Mouse (Mus musculus): ENCODE data around the gene Wwox. TPM values are rescaled to one million over a fixed set of nuclear protein-coding genes. Genes with fewer than 3 reads are reported as not detected.

Wwox gene
- polyA plus RNA-seq, 1 experiment, result 11.3 TPM

DNA sequence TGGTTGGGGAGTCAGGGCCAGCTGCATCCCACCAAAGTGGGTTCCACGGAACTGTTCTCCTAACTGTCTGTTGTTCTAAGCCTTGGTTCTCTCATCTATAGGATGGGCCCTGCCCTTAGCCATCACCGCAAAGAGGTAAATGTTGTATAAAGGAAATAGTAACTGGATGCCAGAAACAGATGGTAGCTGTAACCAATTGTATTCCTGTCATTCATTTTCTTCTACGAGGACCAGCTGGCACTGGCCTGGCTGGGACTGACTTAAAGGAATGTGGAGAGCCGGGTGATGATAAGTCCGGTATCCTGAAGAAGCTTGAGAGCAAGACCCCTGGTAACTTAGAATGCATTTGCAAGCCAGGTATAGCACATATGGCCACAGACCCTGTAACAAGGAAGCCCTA is 451.0 kb downstream of the Wwox start:
- no peak overlapping the region for H3K9ac ChIP-seq (ENCODE audit: low read depth, poor library complexity, severe bottlenecking)
- H3K9me3 ChIP-seq (replicated peaks; ENCODE audit: control insufficient read depth, insufficient read depth, low read length, poor library complexity, severe bottlenecking), result no peaks in the 10 kb centered on the region
- no peak overlapping the region for H3K4me3 ChIP-seq (ENCODE audit: low read depth, low read length)
- no peak overlapping the region for H3K27ac ChIP-seq (ENCODE audit: insufficient read depth, low read length)
- no peaks in the 10 kb centered on the region for H3K27me3 ChIP-seq (ENCODE audit: control insufficient read depth, insufficient read depth, low read length, poor library complexity, severe bottlenecking)
- no peaks in the 10 kb centered on the region for H3K36me3 ChIP-seq (ENCODE audit: control insufficient read depth, insufficient read depth, low read length, poor library complexity, severe bottlenecking)
- TF ChIP-seq POLR2A (IDR thresholded peaks at IDR 0.05; ENCODE audit: insufficient read depth, low read length) (no peak), CTCF (IDR thresholded peaks at IDR 0.05; ENCODE audit: low read depth, low read length) (no peak), EP300 (IDR thresholded peaks at IDR 0.05; ENCODE audit: insufficient read depth, low read depth, low read length) (no peak)
- H3K4me1 ChIP-seq (ENCODE audit: control insufficient read depth, insufficient read depth, low read length), result no peaks in the 10 kb centered on the region

DNA sequence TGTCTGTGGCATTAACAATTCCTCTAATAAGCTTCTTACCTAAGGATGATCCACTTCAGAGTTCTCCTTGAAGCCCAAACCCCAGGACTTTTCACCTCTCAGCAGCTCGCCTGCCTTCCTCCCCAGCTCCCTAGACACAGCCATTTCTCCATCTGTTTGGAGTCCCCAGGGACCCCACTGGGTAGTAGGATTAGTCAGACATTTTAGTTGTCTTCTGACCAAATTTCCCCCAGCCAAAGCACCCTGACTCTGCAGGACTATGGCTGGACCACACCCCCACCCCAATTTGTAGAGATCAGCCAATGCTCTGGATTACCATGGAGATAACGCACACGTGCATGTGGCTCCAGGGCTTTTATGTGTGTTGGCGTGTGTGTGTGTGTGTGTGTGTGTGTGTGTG is 451.8 kb downstream of the Wwox start:
- H3K4me3 ChIP-seq (ENCODE audit: low read depth, low read length), result no peak overlapping the region
- H3K27me3 ChIP-seq (ENCODE audit: control insufficient read depth, insufficient read depth, low read length, poor library complexity, severe bottlenecking), result no peaks in the 10 kb centered on the region
- H3K9ac ChIP-seq (ENCODE audit: low read depth, poor library complexity, severe bottlenecking), result no peak overlapping the region
- H3K36me3 ChIP-seq (ENCODE audit: control insufficient read depth, insufficient read depth, low read length, poor library complexity, severe bottlenecking), result no peaks in the 10 kb centered on the region
- TF ChIP-seq EP300 (IDR thresholded peaks at IDR 0.05; ENCODE audit: insufficient read depth, low read depth, low read length) (no peak), CTCF (IDR thresholded peaks at IDR 0.05; ENCODE audit: low read depth, low read length) (no peak), POLR2A (IDR thresholded peaks at IDR 0.05; ENCODE audit: insufficient read depth, low read length) (no peak)
- no peak overlapping the region for H3K27ac ChIP-seq (ENCODE audit: insufficient read depth, low read length)
- no peaks in the 10 kb centered on the region for H3K9me3 ChIP-seq (replicated peaks; ENCODE audit: control insufficient read depth, insufficient read depth, low read length, poor library complexity, severe bottlenecking)
- no peaks in the 10 kb centered on the region for H3K4me1 ChIP-seq (ENCODE audit: control insufficient read depth, insufficient read depth, low read length)

DNA sequence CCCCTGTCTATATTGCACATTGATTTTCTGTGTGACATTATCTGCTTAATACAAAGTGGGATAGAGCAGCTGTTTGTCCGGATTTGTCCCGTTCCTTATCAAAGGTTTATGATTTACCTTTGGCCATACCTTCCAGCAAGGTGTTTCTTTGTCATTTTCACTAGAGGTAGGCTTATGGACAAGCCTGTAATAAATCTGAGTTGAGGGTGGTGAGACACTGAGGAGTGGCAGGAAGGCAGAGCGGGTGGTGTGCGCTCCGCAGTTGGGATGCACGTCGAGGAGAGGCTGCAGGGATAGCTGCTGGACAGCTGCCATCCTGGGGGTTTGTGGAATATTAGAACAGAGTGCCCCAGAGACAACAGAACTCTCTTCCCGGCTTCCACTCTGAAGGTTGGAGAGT is 458.0 kb downstream of the Wwox start:
- TF ChIP-seq CTCF (IDR thresholded peaks at IDR 0.05; ENCODE audit: low read depth, low read length), result no peak
- no peak for TF ChIP-seq EP300 (IDR thresholded peaks at IDR 0.05; ENCODE audit: insufficient read depth, low read depth, low read length)
- TF ChIP-seq POLR2A (IDR thresholded peaks at IDR 0.05; ENCODE audit: insufficient read depth, low read length), result no peak
- no peak overlapping the region for H3K4me3 ChIP-seq (ENCODE audit: low read depth, low read length)
- H3K27ac ChIP-seq (ENCODE audit: insufficient read depth, low read length), result no peak overlapping the region
- no peaks in the 10 kb centered on the region for H3K27me3 ChIP-seq (ENCODE audit: control insufficient read depth, insufficient read depth, low read length, poor library complexity, severe bottlenecking)
- no peaks in the 10 kb centered on the region for H3K9me3 ChIP-seq (replicated peaks; ENCODE audit: control insufficient read depth, insufficient read depth, low read length, poor library complexity, severe bottlenecking)
- no peak overlapping the region for H3K9ac ChIP-seq (ENCODE audit: low read depth, poor library complexity, severe bottlenecking)
- H3K36me3 ChIP-seq (ENCODE audit: control insufficient read depth, insufficient read depth, low read length, poor library complexity, severe bottlenecking), result no peaks in the 10 kb centered on the region
- no peaks in the 10 kb centered on the region for H3K4me1 ChIP-seq (ENCODE audit: control insufficient read depth, insufficient read depth, low read length)

DNA sequence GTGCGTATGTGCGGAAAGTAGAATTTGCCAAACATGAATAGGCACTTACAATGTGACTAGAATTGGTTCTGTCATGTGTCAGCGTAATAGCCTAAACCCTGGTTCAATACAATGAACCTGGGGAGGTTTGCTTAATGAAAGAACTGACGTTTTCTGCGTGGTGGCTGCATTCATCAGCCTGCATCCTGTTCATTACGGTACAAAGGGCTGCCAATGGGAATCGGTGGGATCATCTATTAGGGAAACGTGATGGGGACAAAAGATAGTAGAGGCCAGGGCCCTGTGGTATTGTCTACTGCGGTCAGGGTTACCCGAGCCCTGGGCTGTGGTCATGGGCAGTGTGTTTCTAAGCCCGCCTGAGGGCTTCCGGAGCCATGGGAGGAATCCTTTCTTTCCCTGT is 459.7 kb downstream of the Wwox start:
- Histone ChIP-seq H3K9me3 (replicated peaks; ENCODE audit: control insufficient read depth, insufficient read depth, low read length, poor library complexity, severe bottlenecking) (peaks cover 2% of the 10 kb centered on the region; the same call in 1 of the 2 replicates), H3K9ac (ENCODE audit: low read depth, poor library complexity, severe bottlenecking) (no peak overlapping the region), H3K4me3 (ENCODE audit: low read depth, low read length) (no peak overlapping the region), H3K4me1 (ENCODE audit: control insufficient read depth, insufficient read depth, low read length) (no peaks in the 10 kb centered on the region), H3K27ac (ENCODE audit: insufficient read depth, low read length) (no peak overlapping the region), H3K27me3 (ENCODE audit: control insufficient read depth, insufficient read depth, low read length, poor library complexity, severe bottlenecking) (no peaks in the 10 kb centered on the region), H3K36me3 (ENCODE audit: control insufficient read depth, insufficient read depth, low read length, poor library complexity, severe bottlenecking) (no peaks in the 10 kb centered on the region)
- TF ChIP-seq POLR2A (IDR thresholded peaks at IDR 0.05; ENCODE audit: insufficient read depth, low read length) (no peak), CTCF (IDR thresholded peaks at IDR 0.05; ENCODE audit: low read depth, low read length) (no peak), EP300 (IDR thresholded peaks at IDR 0.05; ENCODE audit: insufficient read depth, low read depth, low read length) (no peak)

DNA sequence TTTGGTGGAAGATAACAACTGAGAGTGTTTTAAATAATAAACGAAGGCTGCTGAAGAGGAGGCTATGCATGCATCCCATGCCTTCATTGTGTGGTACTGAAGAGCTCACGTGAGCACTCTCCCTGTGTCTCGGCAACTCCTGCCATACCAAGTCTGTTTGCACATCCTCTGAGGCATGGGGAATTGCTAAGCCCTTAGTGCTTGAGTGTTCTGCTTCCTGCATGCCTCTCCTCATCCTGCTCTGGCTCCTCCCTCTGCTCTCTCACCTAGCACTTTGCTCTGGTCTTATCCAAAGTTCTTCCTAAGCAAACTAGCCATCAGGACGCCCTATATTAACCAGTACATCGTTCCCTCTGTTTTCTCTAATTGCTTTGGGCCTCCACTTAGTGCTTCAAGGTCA is 463.1 kb downstream of the Wwox start:
- Histone ChIP-seq H3K36me3 (ENCODE audit: control insufficient read depth, insufficient read depth, low read length, poor library complexity, severe bottlenecking) (no peaks in the 10 kb centered on the region), H3K27ac (ENCODE audit: insufficient read depth, low read length) (no peak overlapping the region), H3K4me3 (ENCODE audit: low read depth, low read length) (no peak overlapping the region), H3K27me3 (ENCODE audit: control insufficient read depth, insufficient read depth, low read length, poor library complexity, severe bottlenecking) (no peaks in the 10 kb centered on the region; the same call in 1 of the 2 replicates), H3K9me3 (replicated peaks; ENCODE audit: control insufficient read depth, insufficient read depth, low read length, poor library complexity, severe bottlenecking) (peaks cover 7% of the 10 kb centered on the region; the same call in 1 of the 2 replicates), H3K9ac (ENCODE audit: low read depth, poor library complexity, severe bottlenecking) (no peak overlapping the region), H3K4me1 (ENCODE audit: control insufficient read depth, insufficient read depth, low read length) (no peaks in the 10 kb centered on the region)
- TF ChIP-seq EP300 (IDR thresholded peaks at IDR 0.05; ENCODE audit: insufficient read depth, low read depth, low read length) (no peak), POLR2A (IDR thresholded peaks at IDR 0.05; ENCODE audit: insufficient read depth, low read length) (no peak), CTCF (IDR thresholded peaks at IDR 0.05; ENCODE audit: low read depth, low read length) (no peak)

DNA sequence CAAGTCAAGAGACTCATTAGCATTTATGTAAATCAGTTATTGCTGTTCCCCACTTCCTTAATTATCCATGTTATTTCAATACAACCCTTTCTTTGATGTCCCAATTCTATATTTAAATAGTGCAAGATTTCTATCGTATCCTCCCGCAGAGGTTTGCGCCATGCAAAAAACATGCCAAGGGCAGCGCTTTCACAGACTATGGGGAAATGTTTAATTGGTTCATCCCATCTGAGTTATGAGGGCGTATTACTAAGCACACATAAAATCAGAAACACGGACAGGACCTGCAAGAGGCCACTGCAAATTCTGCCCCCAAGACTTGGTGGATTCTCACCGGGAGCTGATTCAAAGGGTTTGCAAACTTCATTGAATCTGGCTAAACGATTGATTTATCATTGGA is 468.6 kb downstream of the Wwox start:
- Histone ChIP-seq H3K4me3 (ENCODE audit: low read depth, low read length) (no peak overlapping the region), H3K27me3 (ENCODE audit: control insufficient read depth, insufficient read depth, low read length, poor library complexity, severe bottlenecking) (no peaks in the 10 kb centered on the region; the same call in 1 of the 2 replicates)
- no peak for TF ChIP-seq EP300 (IDR thresholded peaks at IDR 0.05; ENCODE audit: insufficient read depth, low read depth, low read length)
- TF ChIP-seq CTCF (IDR thresholded peaks at IDR 0.05; ENCODE audit: low read depth, low read length), result no peak
- TF ChIP-seq POLR2A (IDR thresholded peaks at IDR 0.05; ENCODE audit: insufficient read depth, low read length), result no peak

More for the DNA sequence above, 468.6 kb downstream of the Wwox start:
- no peaks in the 10 kb centered on the region for H3K36me3 ChIP-seq (ENCODE audit: control insufficient read depth, insufficient read depth, low read length, poor library complexity, severe bottlenecking)
- H3K4me1 ChIP-seq (ENCODE audit: control insufficient read depth, insufficient read depth, low read length), result no peaks in the 10 kb centered on the region
- peaks cover 7% of the 10 kb centered on the region; the same call in 1 of the 2 replicates for H3K9me3 ChIP-seq (replicated peaks; ENCODE audit: control insufficient read depth, insufficient read depth, low read length, poor library complexity, severe bottlenecking)
- H3K27ac ChIP-seq (ENCODE audit: insufficient read depth, low read length), result no peak overlapping the region
- no peak overlapping the region for H3K9ac ChIP-seq (ENCODE audit: low read depth, poor library complexity, severe bottlenecking)

Data from ES-Bruce4 (cell line).